Mouse (Mus musculus) small intestine, adult 2 months (tissue): ENCODE results near the gene Kmt2a.

Experiments
- CTCF ChIP-seq: fragments of 200-500 bp; IDR thresholded peaks from 2 replicates; pipeline ENCODE4 v1.5.1; 2012; ENCODE audit warnings: low read depth, mild to moderate bottlenecking, control low read depth, inconsistent platforms, low read length, moderate library complexity, mixed read lengths; ENCODE audit not compliant: insufficient replicate concordance, insufficient read length; ENCODE audit errors: extremely low read depth
- POLR2A ChIP-seq: fragments of 200-500 bp; IDR thresholded peaks from 2 replicates; pipeline ENCODE4 v1.6.1; 2012; ENCODE audit warnings: low read depth, mild to moderate bottlenecking, control low read depth, inconsistent platforms, low read length, moderate library complexity

DNA sequence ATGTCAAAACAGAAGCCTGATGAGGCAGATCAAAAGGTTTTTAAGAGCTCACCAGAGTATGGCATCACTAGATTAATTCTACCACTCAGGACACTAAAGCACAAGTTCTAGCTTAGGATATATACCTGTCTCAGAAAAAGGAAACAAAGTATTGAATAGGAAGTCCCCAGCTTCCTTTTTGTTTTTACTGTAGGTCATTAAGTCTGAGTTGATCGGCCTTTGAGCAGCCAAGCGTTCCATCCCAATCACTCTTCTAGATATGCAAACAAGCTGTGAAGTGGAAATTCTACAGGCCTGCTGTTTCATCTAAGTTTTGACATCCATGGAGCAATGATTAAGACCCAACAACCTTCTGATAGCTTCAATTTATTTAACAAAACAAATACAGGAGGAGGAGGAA, 120.2 kb downstream of the Kmt2a start:
- TF ChIP-seq CTCF (no peak), POLR2A (no peak)
